In the genomic region with DNA sequence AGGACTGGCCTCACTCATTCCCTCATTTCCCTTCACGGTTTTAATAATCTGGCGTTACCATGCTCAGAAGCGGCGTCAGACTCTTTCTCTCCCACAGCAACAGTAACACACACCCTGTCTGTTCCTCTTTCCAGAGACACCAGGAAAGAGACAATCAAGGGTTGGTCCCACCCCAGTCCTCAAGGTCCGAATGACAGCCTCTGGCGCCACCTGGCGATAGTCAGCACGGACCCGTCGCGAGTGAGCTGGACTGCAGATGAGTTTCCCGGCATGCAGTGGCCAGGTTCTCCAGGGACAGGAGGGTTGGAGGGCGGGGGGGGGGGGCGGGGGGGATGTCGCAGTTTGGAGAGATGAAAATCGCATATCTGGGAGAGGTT, we compare ENCODE assay signal across 7 mouse cellular contexts. TPM values are rescaled to one million over a fixed set of nuclear protein-coding genes. Genes with fewer than 3 reads are reported as not detected.
DNase-seq lines count a peak whose midpoint lies in the region; ATAC-seq and TF ChIP-seq lines count a peak whose summit lies in the region.

No protein-coding gene starts in this region.

- ATAC-seq in intestine, postnatal 0 days, result peak; percentile 68
- 0 out of 2 replicates have a peak, but pooled peaks have one; percentile 22 for ATAC-seq in limb, embryonic 12.5 days (ENCODE audit: insufficient number of reproducible peaks, insufficient read depth, low FRiP score, low TSS enrichment, low read depth)
- ATAC-seq in midbrain, embryonic 15.5 days (replicated peaks), result peak; percentile 87

- H3K27me3 ChIP-seq in intestine, postnatal 0 days (replicated peaks; ENCODE audit: control insufficient read depth, insufficient read depth, low read length), result peaks cover 24% of the 10 kb centered on the region
- peaks cover 59% of the 10 kb centered on the region for H3K27me3 ChIP-seq in limb, embryonic 12.5 days
- H3K27me3 ChIP-seq in midbrain, embryonic 15.5 days (replicated peaks), result peaks cover 25% of the 10 kb centered on the region

- peaks cover 8% of the 10 kb centered on the region for H3K4me1 ChIP-seq in intestine, postnatal 0 days (replicated peaks; ENCODE audit: control insufficient read depth, insufficient read depth, low read length)
- H3K4me1 ChIP-seq in limb, embryonic 12.5 days (replicated peaks), result peaks cover 24% of the 10 kb centered on the region
- H3K4me1 ChIP-seq in midbrain, embryonic 15.5 days, result peaks cover 35% of the 10 kb centered on the region

- no peak overlapping the region for H3K9ac ChIP-seq in intestine, postnatal 0 days (ENCODE audit: low read depth, low read length)
- H3K9ac ChIP-seq in limb, embryonic 12.5 days (replicated peaks), result peak overlapping the region; percentile 45
- H3K9ac ChIP-seq in midbrain, embryonic 15.5 days, result peak overlapping the region; percentile 59; the same call in 1 of the 2 replicates

- H3K4me3 ChIP-seq in intestine, postnatal 0 days (ENCODE audit: low read depth, low read length), result peak overlapping the region; percentile 27
- H3K4me3 ChIP-seq in limb, embryonic 12.5 days (replicated peaks), result peak overlapping the region; percentile 43
- H3K4me3 ChIP-seq in midbrain, embryonic 15.5 days, result peak overlapping the region; percentile 46

- DNase-seq in adrenal gland, adult 18-20 months (ENCODE audit: low spot score in 2 of 2), result peak; percentile 80 to 89
- peak; percentile 79 for DNase-seq in embryo, embryonic 11.5 days (ENCODE audit: low read depth, low spot score)
- DNase-seq in gastrocnemius, postnatal 36 days, result peak; percentile 84 to 91
- peak; percentile 73 to 91 for DNase-seq in spleen, adult 18-20 months

- H3K36me3 ChIP-seq in intestine, postnatal 0 days (ENCODE audit: control insufficient read depth, insufficient read depth), result no peaks in the 10 kb centered on the region
- no peaks in the 10 kb centered on the region for H3K36me3 ChIP-seq in limb, embryonic 12.5 days
- no peaks in the 10 kb centered on the region for H3K36me3 ChIP-seq in midbrain, embryonic 15.5 days (replicated peaks)

- peak overlapping the region; percentile 77 for H3K4me2 ChIP-seq in intestine, postnatal 0 days (replicated peaks; ENCODE audit: low read depth)
- H3K4me2 ChIP-seq in limb, embryonic 12.5 days, result peak overlapping the region; percentile 80
- peak overlapping the region; percentile 96 for H3K4me2 ChIP-seq in midbrain, embryonic 15.5 days

- peak overlapping the region; percentile 50; the same call in 1 of the 2 replicates for H3K27ac ChIP-seq in intestine, postnatal 0 days (ENCODE audit: low read depth, low read length)
- no peak overlapping the region for H3K27ac ChIP-seq in limb, embryonic 12.5 days
- peak overlapping the region; percentile 72 for H3K27ac ChIP-seq in midbrain, embryonic 15.5 days

- under 1% methylated on average over 16 of the region's 16 CpGs for WGBS in intestine, postnatal 0 days
- 2% methylated on average over 15 of the region's 16 CpGs for WGBS in limb, embryonic 12.5 days
- WGBS in midbrain, embryonic 15.5 days, result 1% methylated on average over 13 of the region's 16 CpGs

- peak; percentile 91 for TF ChIP-seq CTCF in intestine, postnatal 0 days (IDR thresholded peaks at IDR 0.05; ENCODE audit: low read depth)

- intact Hi-C loops in gastrocnemius, postnatal 36 days (cut with DNase I), result loop anchor here (2.0 kb wide), 1 partner anchor 156 kb away; no protein-coding TSS in a partner anchor

- H3K9me3 ChIP-seq in intestine, postnatal 0 days (ENCODE audit: control insufficient read depth), result no peaks in the 10 kb centered on the region
- 0 out of 2 replicates have a peak, but pooled peaks cover 6% of the 10 kb centered on the region for H3K9me3 ChIP-seq in limb, embryonic 12.5 days
- H3K9me3 ChIP-seq in midbrain, embryonic 15.5 days, result no peaks in the 10 kb centered on the region

RNA-seq across cellular contexts. Expression of a gene that starts 0.7 kb away (rescaled TPM):
- 10 to 100 TPM; 10.0 to 12.9 TPM for total RNA-seq in adrenal gland, adult 18-20 months (2021)
- total RNA-seq in gastrocnemius, postnatal 36 days (2021), result 10 to 100 TPM; 25.2 to 41.2 TPM
- 8.9 and 9.6 TPM in 2 replicates for polyA plus RNA-seq in intestine, postnatal 0 days (2015; fragmentation: Nextera tagmentation; extraction: Ambion mirVana)
- 7.7 and 8.3 TPM in 2 replicates for polyA plus RNA-seq in limb, embryonic 12.5 days (2016; fragmentation: Nextera tagmentation; extraction: Ambion mirVana)
- polyA plus RNA-seq in midbrain, embryonic 15.5 days (2015; fragmentation: Nextera tagmentation; extraction: Ambion mirVana), result 39.8 and 45.6 TPM in 2 replicates

RNA-seq across cellular contexts. Expression of a gene that starts 7.8 kb away (rescaled TPM):
- total RNA-seq in adrenal gland, adult 18-20 months (2021), result 10 to 100 TPM in 1 of 2 experiments, 1 to 10 TPM in 1; 8.8 to 10.2 TPM
- total RNA-seq in gastrocnemius, postnatal 36 days (2021), result 10 to 100 TPM; 17.6 to 25.1 TPM
- polyA plus RNA-seq in intestine, postnatal 0 days (2015; fragmentation: Nextera tagmentation; extraction: Ambion mirVana), result 10.4 and 11.0 TPM in 2 replicates
- 6.7 and 6.8 TPM in 2 replicates for polyA plus RNA-seq in limb, embryonic 12.5 days (2016; fragmentation: Nextera tagmentation; extraction: Ambion mirVana)
- 18.2 and 18.7 TPM in 2 replicates for polyA plus RNA-seq in midbrain, embryonic 15.5 days (2015; fragmentation: Nextera tagmentation; extraction: Ambion mirVana)

RNA-seq across cellular contexts. Expression of a gene that starts 20.8 kb away (rescaled TPM):
- total RNA-seq in adrenal gland, adult 18-20 months (2021), result 100 to 1,000 TPM; 169 to 174 TPM
- total RNA-seq in gastrocnemius, postnatal 36 days (2021), result 10 to 100 TPM; 27.7 to 39.8 TPM
- polyA plus RNA-seq in intestine, postnatal 0 days (2015; fragmentation: Nextera tagmentation; extraction: Ambion mirVana), result 31.3 and 32.2 TPM in 2 replicates
- polyA plus RNA-seq in limb, embryonic 12.5 days (2016; fragmentation: Nextera tagmentation; extraction: Ambion mirVana), result 182 and 185 TPM in 2 replicates
- 106 and 107 TPM in 2 replicates for polyA plus RNA-seq in midbrain, embryonic 15.5 days (2015; fragmentation: Nextera tagmentation; extraction: Ambion mirVana)

RNA-seq across cellular contexts. Expression of a gene that starts 27.6 kb away (rescaled TPM):
- total RNA-seq in adrenal gland, adult 18-20 months (2021), result 10 to 100 TPM; 30.1 to 39.4 TPM
- total RNA-seq in gastrocnemius, postnatal 36 days (2021), result 1 to 10 TPM; 3.7 to 4.1 TPM
- 23.8 and 24.8 TPM in 2 replicates for polyA plus RNA-seq in intestine, postnatal 0 days (2015; fragmentation: Nextera tagmentation; extraction: Ambion mirVana)
- 81.6 and 86.9 TPM in 2 replicates for polyA plus RNA-seq in limb, embryonic 12.5 days (2016; fragmentation: Nextera tagmentation; extraction: Ambion mirVana)
- 14.7 and 19.1 TPM in 2 replicates for polyA plus RNA-seq in midbrain, embryonic 15.5 days (2015; fragmentation: Nextera tagmentation; extraction: Ambion mirVana)

RNA-seq across cellular contexts. Expression of a gene that starts 46.8 kb away (rescaled TPM):
- 1 to 10 TPM; 8.4 to 8.6 TPM for total RNA-seq in adrenal gland, adult 18-20 months (2021)
- total RNA-seq in gastrocnemius, postnatal 36 days (2021), result 1 to 10 TPM; 2.4 to 2.5 TPM
- 11.8 and 13.4 TPM in 2 replicates for polyA plus RNA-seq in intestine, postnatal 0 days (2015; fragmentation: Nextera tagmentation; extraction: Ambion mirVana)
- 13.8 and 16.3 TPM in 2 replicates for polyA plus RNA-seq in limb, embryonic 12.5 days (2016; fragmentation: Nextera tagmentation; extraction: Ambion mirVana)
- 27.7 and 29.5 TPM in 2 replicates for polyA plus RNA-seq in midbrain, embryonic 15.5 days (2015; fragmentation: Nextera tagmentation; extraction: Ambion mirVana)

Comparison
In these comparisons a context has a peak if more than half of its experiments do, and no peak if none do; other contexts are left out.
1. ATAC-seq: peak in every context shown above with its lines; median percentile 87 in midbrain, embryonic 15.5 days; 68 in intestine, postnatal 0 days; 22 in limb, embryonic 12.5 days.